Mouse (Mus musculus): ENCODE data around the gene Fkbp2.

DNA sequence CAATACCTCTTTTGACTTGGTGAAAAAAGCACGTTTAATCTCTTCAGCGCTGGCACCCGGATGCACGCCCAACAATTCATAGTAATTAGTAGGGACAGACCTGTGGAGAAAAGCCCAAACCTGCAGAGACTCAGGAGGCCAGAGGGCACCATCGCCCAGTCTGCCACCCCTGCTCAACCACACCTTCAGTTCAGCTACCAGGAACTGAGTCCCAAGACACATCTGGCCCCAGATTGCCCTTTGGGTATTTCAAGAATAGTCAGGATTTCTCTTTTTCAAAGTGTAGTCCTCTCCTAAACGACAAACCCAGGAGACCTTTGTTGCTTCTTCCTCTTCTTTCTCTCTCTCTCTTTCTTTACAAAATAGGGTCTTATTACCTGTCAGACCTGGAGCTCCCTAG is 10.4 kb upstream of the Fkbp2 start:
- TF ChIP-seq POLR2A (IDR thresholded peaks at IDR 0.05; ENCODE audit: control insufficient read depth, low read depth, low read length) (no peak), CTCF (IDR thresholded peaks at IDR 0.05; ENCODE audit: control insufficient read depth, insufficient read depth, insufficient replicate concordance, low read depth, low read length) (no peak)

All from testis, adult 2 months (tissue).